Mouse (Mus musculus): ENCODE results near the gene P2ry12. TPM values are rescaled to one million over a fixed set of nuclear protein-coding genes. Genes with fewer than 3 reads are reported as not detected.

Gene P2ry12
- polyA plus RNA-seq, 1 experiment, result 38.6 TPM

DNA sequence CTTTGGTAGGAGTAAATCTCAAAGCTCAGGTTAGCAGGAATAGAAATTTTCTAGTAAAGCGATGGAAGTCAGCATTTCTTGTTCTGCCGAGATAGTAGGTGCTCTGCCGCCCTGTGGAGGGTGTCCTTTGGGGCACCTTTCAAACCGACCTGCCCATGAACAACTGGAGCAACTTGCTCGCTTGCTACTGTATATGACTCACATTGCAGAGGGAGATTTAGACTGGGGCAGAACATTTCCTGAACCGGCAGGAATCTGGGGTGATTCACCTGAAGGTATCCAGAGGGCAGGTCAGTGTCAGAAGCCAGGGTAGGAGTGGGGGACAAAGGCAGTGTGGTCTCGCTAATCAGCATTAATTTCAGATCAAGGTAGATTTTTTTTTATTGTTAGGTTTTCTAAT, 67.7 kb downstream of the P2ry12 start, which contains the start of gene Gpr87:
TSS of gene Gpr87 (minus strand) at position 167 of the 400 bp plus-strand sequence.
- H3K4me1 ChIP-seq (ENCODE audit: control insufficient read depth, insufficient read depth, low read length), result no peaks in the 10 kb centered on the region
- no peak within 1 kb of the TSS for H3K27ac ChIP-seq (ENCODE audit: insufficient read depth, low read depth, low read length)
- no peak for TF ChIP-seq CTCF (IDR thresholded peaks at IDR 0.05; ENCODE audit: low read depth, low read length)
- no peak for TF ChIP-seq POLR2A (IDR thresholded peaks at IDR 0.05; ENCODE audit: borderline replicate concordance, low read depth, low read length)
- no peak within 1 kb of the TSS for H3K4me3 ChIP-seq (ENCODE audit: insufficient read depth, low read length)

DNA sequence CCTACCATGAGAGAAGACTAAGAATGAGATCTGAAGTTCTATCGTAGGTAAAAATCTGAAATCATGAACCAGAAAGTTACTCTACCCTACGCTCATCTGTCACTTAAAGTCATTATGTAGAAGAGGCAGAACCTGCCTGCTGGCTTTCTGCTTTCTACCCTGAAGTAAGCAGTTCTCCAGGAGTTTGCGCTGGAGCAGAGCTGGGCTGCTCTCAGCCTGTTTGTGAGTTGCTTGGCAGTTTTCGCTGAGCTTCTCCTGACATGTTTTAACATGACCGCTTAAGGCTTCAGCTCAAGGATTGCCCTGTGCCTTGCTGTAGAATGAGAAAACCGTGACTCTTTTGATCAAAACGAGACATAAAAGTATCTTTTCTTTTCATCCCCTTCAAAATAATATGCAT, 68.6 kb downstream of the P2ry12 start:
- no peak for TF ChIP-seq CTCF (IDR thresholded peaks at IDR 0.05; ENCODE audit: low read depth, low read length)
- Histone ChIP-seq H3K4me3 (ENCODE audit: insufficient read depth, low read length) (no peak overlapping the region), H3K27ac (ENCODE audit: insufficient read depth, low read depth, low read length) (no peak overlapping the region), H3K4me1 (ENCODE audit: control insufficient read depth, insufficient read depth, low read length) (no peaks in the 10 kb centered on the region)

DNA sequence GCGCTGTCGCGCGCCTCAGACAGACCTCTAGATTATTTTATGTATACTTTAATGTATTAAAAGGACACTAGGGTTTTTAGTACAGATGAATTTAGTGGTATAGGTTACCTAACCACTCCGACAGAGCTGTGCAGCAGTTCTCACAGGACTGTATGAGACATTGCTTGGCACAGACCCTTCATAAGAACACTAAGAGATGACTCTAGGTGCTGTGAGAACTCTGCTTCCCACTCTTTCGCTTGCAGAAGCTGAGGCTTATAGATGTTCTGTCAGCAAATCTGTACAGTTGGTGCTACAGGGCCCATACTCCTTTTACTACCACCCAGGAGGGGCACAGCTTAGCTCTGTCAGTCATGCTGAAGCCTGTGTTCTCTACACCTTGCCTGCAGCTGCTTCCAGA, 71.0 kb downstream of the P2ry12 start:
- Histone ChIP-seq H3K4me3 (ENCODE audit: insufficient read depth, low read length) (no peak overlapping the region), H3K4me1 (ENCODE audit: control insufficient read depth, insufficient read depth, low read length) (no peaks in the 10 kb centered on the region), H3K27ac (ENCODE audit: insufficient read depth, low read depth, low read length) (no peak overlapping the region)
- TF ChIP-seq POLR2A (IDR thresholded peaks at IDR 0.05; ENCODE audit: borderline replicate concordance, low read depth, low read length) (no peak), CTCF (IDR thresholded peaks at IDR 0.05; ENCODE audit: low read depth, low read length) (no peak)

DNA sequence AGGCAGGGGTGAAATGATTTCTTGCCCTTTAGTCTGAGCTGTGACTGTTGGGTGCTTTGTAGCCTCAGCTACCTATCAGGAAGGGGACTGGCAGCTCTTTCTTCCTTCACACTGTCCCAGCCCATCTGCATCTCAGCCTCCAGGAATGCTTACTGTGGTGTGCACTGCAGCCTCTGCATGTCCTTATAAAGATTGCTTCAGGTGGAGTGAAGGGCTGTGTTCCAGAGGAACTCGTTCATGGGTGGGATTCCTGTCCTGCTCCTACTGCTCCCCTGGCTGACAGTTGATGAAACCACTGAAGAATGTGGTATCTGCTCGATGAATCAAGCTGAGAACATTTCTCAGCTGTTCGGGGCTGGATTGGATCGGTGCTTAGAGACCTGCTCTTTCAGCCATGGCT, 75.3 kb downstream of the P2ry12 start:
- Histone ChIP-seq H3K4me3 (ENCODE audit: insufficient read depth, low read length) (no peak overlapping the region), H3K4me1 (ENCODE audit: control insufficient read depth, insufficient read depth, low read length) (no peaks in the 10 kb centered on the region), H3K27ac (ENCODE audit: insufficient read depth, low read depth, low read length) (no peak overlapping the region)
- no peak for TF ChIP-seq CTCF (IDR thresholded peaks at IDR 0.05; ENCODE audit: low read depth, low read length)
- no peak for TF ChIP-seq POLR2A (IDR thresholded peaks at IDR 0.05; ENCODE audit: borderline replicate concordance, low read depth, low read length)

DNA sequence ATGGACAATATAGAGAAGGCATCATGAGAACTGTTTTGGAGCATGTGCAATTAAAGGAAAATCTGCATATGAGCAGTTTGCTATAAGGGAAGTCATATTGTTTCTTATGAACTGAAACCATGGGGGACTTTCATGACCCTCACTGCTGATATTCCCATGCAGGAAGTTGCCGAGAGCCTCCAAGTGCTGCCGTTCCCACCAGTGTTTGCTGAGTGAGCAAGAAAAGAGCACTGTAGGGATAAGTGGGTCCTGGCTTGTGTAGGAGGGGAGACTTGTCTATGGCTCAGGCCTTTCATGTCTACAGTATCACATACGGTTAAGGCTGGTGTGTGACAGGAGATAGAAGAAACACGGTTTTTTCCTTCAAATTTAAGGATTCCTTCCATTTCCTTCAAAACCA, 77.0 kb downstream of the P2ry12 start:
- Histone ChIP-seq H3K4me3 (ENCODE audit: insufficient read depth, low read length) (no peak overlapping the region), H3K4me1 (ENCODE audit: control insufficient read depth, insufficient read depth, low read length) (no peaks in the 10 kb centered on the region), H3K27ac (ENCODE audit: insufficient read depth, low read depth, low read length) (no peak overlapping the region)
- TF ChIP-seq CTCF (IDR thresholded peaks at IDR 0.05; ENCODE audit: low read depth, low read length) (no peak), POLR2A (IDR thresholded peaks at IDR 0.05; ENCODE audit: borderline replicate concordance, low read depth, low read length) (no peak)

DNA sequence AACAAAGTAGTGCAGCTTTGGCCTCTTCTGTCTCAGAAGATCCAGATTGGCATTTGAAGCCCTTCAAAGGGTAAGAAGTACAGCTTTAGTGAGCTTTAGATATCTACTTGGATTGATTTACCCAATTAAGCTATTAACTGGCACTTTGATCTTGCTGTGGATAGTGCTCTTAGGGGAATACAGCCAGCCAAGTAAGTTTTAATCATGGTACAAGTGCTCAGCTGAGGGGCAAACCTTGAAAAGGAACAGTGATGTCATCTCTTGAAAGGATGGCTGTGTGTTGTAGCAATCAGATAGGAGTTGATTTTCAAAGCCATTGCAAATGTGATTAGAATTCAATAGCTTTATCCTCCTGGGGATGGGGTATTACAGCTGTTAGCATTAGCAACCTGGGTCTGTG, 80.5 kb downstream of the P2ry12 start:
- TF ChIP-seq POLR2A (IDR thresholded peaks at IDR 0.05; ENCODE audit: borderline replicate concordance, low read depth, low read length) (no peak), CTCF (IDR thresholded peaks at IDR 0.05; ENCODE audit: low read depth, low read length) (no peak)
- H3K27ac ChIP-seq (ENCODE audit: insufficient read depth, low read depth, low read length), result no peak overlapping the region
- peaks cover 6% of the 10 kb centered on the region for H3K4me1 ChIP-seq (ENCODE audit: control insufficient read depth, insufficient read depth, low read length)
- no peak overlapping the region for H3K4me3 ChIP-seq (ENCODE audit: insufficient read depth, low read length)

DNA sequence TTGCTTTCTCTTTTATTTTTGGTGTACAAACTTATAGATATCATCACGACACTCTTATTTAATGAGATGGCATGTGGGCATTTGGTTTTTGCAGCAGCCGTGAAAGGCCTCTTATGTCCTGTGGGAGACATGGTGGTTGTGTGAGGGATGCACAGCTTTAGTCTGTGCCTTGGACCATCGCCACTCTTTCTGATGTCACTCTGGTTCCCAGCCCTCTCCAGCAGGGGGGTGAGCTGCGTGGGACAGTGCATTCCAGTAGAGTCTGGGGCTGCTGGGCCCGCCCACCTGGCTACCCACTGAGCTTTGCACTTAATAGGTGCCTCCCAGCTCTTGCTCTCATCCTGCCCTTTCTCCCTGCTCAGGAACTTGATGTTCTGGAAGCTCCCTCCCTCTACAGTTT, 81.5 kb downstream of the P2ry12 start:
- Histone ChIP-seq H3K4me3 (ENCODE audit: insufficient read depth, low read length) (no peak overlapping the region), H3K4me1 (ENCODE audit: control insufficient read depth, insufficient read depth, low read length) (peaks cover 6% of the 10 kb centered on the region), H3K27ac (ENCODE audit: insufficient read depth, low read depth, low read length) (no peak overlapping the region)
- TF ChIP-seq POLR2A (IDR thresholded peaks at IDR 0.05; ENCODE audit: borderline replicate concordance, low read depth, low read length), result no peak
- TF ChIP-seq CTCF (IDR thresholded peaks at IDR 0.05; ENCODE audit: low read depth, low read length), result no peak

DNA sequence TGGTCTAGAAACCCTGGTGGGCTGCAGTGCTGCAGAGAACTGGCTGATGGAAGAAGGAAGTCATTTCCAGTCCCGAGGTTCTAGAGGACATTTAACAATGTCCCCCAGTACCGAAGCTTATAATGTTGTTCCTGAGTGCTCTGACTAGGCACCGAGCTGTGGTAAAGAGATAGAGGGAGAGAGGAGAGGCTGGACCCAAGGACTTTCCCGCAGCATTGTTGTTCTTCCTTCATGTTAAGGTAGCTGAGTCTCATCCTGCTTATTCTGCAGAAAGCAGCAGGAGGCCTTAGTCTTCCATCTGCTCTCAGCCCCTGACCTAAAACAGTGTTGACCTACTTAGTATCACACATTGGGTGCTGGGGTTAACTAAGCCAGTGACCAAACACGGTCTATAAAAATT, 85.8 kb downstream of the P2ry12 start:
- TF ChIP-seq CTCF (IDR thresholded peaks at IDR 0.05; ENCODE audit: low read depth, low read length) (no peak), POLR2A (IDR thresholded peaks at IDR 0.05; ENCODE audit: borderline replicate concordance, low read depth, low read length) (no peak)
- Histone ChIP-seq H3K27ac (ENCODE audit: insufficient read depth, low read depth, low read length) (no peak overlapping the region), H3K4me3 (ENCODE audit: insufficient read depth, low read length) (no peak overlapping the region), H3K4me1 (ENCODE audit: control insufficient read depth, insufficient read depth, low read length) (peaks cover 6% of the 10 kb centered on the region)

DNA sequence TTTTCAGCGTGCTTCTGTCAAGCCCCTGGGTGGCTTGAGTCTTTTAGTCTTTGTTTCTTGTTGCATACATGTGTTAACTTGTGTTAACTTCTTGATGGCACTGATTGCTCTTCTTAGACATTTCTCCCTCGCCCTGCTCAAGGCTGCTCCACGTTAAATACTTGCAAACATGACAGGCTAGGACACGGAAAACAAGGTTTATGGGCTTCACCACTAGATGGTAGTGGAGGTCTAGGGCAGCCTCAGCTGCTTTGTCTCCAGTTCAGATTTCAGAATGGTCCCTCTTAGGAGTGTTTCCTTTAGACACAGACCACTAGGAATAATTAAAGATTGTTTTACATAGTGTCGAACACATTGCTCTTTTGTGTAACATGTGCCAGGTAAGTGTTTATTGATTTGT, 87.4 kb downstream of the P2ry12 start:
- H3K27ac ChIP-seq (ENCODE audit: insufficient read depth, low read depth, low read length), result no peak overlapping the region
- peaks cover 9% of the 10 kb centered on the region for H3K4me1 ChIP-seq (ENCODE audit: control insufficient read depth, insufficient read depth, low read length)
- H3K4me3 ChIP-seq (ENCODE audit: insufficient read depth, low read length), result no peak overlapping the region
- no peak for TF ChIP-seq POLR2A (IDR thresholded peaks at IDR 0.05; ENCODE audit: borderline replicate concordance, low read depth, low read length)
- no peak for TF ChIP-seq CTCF (IDR thresholded peaks at IDR 0.05; ENCODE audit: low read depth, low read length)

DNA sequence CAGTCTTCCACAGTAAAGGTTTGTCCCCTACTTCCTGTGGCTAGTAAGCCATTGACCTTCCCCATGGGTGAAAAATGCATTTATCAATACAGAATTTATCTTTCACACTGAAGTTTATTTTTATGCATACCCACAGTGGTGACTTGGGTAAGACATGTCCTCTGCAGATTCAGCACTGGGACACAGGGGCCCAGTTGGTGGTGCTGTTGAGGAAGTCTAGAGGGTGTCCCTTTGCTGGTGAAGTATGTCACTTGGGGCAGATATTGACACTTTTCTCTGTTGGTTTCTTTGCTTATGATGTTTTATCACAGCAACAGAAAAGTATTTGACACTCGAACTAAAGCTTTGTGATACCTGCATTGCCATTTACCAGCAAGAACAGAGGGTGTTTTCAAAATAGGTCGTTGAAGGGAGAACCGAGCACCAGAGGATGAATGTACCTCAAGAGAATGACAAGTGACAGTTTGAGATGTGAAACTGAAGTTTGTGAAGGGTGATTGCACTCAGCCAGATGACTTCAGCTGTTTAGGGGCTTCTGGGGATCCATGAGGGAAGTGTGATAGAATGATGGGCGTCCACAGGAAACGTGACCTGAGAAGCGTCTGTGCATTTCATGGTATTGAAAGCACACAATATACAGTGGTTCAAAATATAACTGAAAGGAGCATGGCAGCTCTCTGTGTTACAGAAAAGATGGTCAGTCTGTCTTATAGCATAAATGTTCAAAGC, 88.1 kb downstream of the P2ry12 start:
- Histone ChIP-seq H3K4me3 (ENCODE audit: insufficient read depth, low read length) (no peak overlapping the region), H3K4me1 (ENCODE audit: control insufficient read depth, insufficient read depth, low read length) (peaks cover 9% of the 10 kb centered on the region)
- TF ChIP-seq POLR2A (IDR thresholded peaks at IDR 0.05; ENCODE audit: borderline replicate concordance, low read depth, low read length), result no peak
- TF ChIP-seq CTCF (IDR thresholded peaks at IDR 0.05; ENCODE audit: low read depth, low read length), result no peak

More for the DNA sequence above, 88.1 kb downstream of the P2ry12 start:
- H3K27ac ChIP-seq (ENCODE audit: insufficient read depth, low read depth, low read length), result no peak overlapping the region

All from bone marrow macrophage, adult 2 months (primary cell).